Mouse (Mus musculus): ENCODE results near the gene Spata31d1a.
A peak's percentile ranks its signal among the peaks of the same experiment; 100 is the strongest.
"Not testable (repeated sequence)": the region's sequence is repeated elsewhere in the genome, so short reads cannot be mapped to it uniquely, and the experiment has no call there.

Gene Spata31d1a

DNA sequence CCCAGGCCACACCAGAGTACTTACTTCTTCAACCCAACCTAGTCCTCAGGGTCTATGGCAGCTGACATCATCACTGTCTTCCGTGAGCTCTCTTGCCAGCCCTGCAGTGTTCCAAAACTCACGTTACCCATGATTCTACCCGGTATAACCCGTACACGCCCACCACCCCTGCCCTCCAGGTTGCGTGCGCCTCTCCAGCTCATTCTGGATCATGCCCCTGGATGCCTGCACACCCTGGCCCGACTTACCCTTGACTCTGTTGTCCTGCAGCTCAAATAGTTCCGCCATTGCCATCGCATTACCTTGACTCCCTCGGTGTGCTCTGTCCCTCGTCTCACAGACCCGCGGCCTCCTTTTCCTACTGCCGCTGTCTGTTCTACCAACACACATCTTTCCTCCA lies at the start of gene Spata31d1a:
TSS of gene Spata31d1a (minus strand) at position 101 of the 400 bp plus-strand sequence.
- DNase-seq = no peak

DNA sequence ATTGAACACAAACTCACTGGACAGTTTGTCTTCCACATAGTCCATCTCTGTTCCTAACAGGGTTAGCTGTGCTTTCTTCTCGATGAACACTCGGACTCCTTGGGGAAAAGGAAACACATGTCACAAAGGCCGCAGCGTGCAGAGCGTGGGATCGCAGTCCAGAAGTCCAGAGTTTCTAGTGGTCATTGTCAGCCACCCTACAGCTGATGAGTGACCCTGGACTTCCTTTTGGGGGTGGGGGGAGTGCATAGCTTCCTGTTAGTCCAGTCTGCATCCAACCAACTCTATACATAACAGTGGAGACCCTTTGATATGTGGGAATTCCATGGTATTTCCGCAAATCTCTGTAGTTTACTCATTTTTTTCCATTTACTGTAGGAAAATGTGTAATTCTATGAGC lies 46.8 kb upstream of the Spata31d1a start:
- no peak for DNase-seq

DNA sequence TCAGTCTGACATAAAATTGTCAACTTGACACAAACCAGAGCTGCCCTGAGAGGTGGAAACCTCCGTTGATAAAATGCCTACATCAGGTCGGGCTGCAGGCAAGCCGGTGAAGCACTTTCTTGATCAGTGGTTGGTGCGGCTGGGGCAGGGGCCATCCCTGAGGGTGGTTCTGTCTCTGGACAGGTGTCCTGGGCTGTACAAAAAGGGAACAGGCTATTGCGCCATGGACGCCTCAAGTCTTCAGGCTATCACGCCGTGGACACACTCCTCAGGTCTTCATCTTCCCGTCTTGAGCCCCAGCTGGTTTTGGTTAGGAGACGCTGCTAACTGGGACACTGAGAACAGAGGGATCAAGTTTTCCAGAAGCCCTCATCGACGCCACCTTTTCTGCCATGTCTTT lies 40.2 kb upstream of the Spata31d1a start:
- DNase-seq = no peak

DNA sequence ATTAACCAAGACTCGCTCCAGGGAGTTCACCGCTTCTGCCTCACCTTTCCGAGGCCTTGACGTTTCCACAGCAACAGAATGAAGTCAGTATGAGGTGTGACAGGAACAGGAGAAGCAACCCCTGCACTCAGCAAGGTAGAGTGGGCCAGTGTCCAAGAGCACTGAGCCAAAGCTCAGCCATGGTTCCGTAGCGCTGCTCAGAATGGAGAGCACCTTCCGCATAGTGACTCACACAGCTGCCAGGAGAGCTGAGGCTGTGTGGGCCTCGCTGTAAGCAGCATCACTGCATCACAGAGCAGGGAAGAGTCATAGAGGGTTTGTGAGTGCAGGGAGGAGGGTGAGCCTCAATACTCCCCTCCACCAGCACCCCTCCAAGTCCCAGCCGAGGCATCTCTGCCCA lies 36.6 kb upstream of the Spata31d1a start, which contains the start of gene 1700014D04Rik:
TSS of gene 1700014D04Rik (minus strand) at position 42 of the 400 bp plus-strand sequence.
- no peak for DNase-seq

DNA sequence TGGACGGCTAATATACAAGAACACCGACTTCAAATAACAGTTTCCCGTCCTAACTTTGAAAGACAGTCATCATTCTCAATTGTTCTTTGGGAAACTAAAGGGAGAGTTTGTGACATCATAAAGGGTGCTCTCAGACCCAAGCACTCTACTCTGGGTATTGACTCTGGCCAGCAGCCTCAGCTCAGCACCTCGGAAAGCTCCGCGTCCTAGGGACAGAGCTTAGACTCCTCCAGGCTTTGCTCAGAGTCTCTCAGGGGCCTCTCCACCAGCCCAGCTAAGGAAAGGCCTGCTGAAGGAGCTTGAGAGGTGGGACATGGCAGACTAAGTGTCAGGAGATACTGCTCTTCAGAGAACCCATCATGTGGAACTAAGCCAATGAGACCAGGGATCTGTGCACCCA lies 36.0 kb upstream of the Spata31d1a start:
- no peak for DNase-seq

DNA sequence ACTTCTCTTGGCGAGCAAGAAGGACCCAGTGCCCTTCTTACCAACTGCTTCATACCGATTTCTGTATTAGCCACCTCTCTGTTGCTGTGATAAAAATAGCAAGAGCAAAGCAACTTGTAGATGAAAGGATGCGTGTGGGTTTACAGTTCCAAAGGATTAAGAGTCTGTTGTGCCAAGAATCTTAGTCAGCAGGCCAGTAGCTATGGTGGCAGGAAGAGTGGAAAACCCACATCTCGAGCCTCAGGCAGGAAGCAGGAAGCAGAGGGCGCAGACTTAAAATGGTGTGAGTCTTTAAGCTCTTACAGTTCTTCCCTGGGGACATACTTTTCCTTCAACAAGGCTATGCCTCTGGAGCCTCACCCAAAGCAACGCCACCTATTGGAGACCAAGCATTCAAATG lies 35.3 kb upstream of the Spata31d1a start:
- DNase-seq = no peak

DNA sequence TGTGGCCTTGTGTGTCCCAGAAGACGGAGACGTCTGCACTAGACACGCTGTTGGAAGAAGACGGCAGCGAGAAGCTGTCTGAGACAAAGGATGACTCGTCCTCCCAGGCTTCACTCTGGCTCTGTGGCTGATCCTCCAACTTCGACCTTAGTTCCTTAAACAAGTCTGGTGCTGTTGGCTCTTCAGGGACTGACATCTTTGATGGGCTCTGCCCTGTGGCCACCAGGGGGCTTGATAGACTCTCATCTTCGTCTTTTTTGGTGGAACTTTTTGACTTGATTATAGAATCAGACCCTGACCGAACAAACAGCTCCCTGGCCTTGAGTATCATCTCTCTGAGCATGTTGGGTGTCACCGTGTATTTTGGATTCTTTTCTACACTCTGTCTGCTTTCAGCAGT lies 31.6 kb upstream of the Spata31d1a start:
- peak; percentile 55 for DNase-seq

DNA sequence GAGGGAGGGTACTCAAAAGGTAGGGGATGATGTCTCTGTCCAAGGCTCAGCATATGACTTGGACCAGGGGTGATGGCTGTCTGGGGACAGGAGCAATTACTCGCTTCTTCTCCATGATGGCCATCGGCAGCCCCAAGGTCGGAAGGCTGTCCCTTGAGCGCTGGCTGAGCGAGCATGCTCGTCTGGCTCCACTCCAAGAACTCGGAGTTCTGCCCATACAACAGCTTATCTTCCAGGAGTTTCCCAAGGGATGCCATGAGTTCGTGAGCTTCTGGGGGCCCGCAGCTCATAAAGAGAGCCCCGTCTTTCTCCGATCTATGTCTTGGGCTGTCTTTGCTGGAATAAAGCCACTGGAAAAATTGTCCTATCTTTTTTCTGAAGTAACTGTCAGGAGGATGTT lies 31.0 kb upstream of the Spata31d1a start:
- DNase-seq = no peak

DNA sequence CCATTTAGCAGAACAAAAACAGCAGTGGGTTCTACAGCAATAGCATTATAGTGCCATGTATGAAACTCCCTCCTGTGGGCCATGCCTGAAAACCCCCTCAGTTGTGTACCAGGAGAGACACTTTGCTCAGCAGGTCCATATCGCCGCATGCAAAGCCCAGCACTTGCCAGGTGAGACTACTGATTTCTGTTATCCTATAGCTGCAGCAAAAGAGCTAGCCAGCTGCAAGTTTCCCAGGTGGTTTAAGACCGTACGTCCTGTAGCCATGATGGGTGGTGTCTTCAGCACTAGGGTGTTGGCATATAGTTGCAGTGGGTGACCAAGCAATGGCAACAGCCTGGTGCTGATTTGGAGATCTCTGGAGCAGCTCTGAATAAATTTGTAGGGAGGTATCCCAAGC lies 29.3 kb upstream of the Spata31d1a start:
- DNase-seq = peak; percentile 77

DNA sequence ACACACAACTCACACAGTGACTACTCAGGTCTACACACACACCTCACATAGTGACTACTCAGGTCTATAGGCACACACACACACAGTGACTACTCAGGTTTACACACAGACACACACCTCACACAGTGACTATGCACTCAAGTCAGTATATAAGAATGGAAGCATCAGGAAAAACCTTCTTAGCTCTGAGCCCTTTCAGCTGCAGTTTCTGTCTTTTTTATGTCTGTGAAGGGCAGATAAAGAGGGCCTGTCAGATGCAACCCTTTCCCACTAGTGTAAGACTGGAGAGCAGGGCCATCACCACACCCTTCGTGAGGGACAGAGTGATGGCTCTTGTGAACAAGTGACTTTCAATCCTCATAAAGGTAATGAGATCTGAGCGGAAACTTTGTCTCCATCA lies 28.3 kb upstream of the Spata31d1a start:
- peak; percentile 82 for DNase-seq

DNA sequence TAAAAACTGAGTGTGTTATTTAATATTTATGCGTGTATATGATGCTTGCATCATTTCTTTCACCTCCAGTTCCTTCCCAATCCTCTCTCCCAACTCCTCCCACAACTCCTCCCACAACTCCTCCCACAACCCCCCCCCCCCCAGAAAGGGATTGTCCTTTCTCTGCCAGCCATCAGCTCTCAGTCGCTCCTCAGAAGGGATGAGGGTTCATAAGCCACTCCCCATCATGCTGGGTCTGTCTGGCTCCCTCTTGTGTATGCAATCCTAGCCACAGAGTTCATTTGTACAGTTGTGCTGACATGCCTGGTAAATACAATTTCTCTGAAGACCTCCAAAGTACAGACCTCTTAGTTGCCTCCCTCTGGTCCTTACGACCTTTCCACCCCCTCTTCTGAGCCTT lies 25.1 kb upstream of the Spata31d1a start:
- DNase-seq = peak; percentile 79

DNA sequence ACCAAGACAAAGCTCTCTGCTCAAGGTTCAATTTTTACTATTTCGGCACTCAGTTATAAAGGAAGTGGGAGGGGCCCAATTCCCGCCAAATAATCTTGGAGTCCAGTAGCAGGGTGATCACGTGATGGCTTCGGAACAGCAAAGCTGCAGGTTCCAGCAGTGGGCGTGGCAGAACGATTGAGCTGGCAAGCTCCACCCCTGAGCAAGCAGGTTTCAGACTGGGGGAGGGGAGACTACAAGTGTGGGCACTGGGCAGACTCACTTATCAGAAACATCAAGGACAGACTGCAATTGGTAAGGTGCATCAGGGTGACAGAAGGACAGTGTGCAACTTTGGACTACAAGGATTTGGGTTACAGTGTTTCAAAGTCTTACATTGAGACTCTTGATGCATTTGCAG lies 24.2 kb upstream of the Spata31d1a start:
- DNase-seq = peak; percentile 68

DNA sequence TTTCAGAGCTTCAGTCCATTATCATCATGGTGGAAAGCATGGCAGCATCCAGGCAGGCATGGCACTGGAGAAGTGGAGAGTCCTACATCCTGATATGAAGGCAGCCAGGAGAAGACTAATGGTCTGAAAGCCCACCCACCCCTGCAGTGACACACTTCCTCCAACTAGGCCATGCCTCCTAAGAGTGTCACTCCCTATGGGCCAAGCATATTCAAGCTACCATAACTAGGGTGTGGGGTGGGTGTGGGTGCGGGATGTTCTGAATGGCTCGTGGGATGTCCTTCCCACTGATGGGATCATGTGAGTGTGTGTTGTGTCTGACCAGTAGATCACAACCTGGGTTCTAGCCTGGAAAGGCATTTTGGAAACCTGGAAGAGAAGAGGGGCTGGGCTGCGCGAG lies 23.8 kb upstream of the Spata31d1a start:
- no peak for DNase-seq

DNA sequence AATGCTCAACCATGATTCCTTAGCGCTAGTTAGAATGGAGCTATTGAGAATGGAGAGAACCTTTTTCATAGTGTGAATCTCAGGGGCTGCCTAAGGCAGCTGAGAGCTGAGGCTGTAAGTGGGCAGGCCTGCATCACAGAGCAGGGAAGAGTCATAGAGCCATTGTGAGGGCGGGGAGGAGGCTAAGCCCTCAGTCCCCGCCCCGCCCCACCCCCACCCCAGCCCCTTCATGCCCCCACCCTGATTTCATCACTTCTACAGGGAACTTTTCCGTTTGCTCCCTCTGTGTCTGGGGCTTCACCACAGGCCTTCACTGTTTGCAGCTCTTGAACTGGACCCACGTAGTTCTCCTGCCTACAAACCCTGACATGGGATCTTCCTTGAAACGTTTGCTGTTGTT lies 21.5 kb upstream of the Spata31d1a start, which contains the start of gene Spata31d1d:
TSS of gene Spata31d1d (minus strand) at position 101 of the 400 bp plus-strand sequence.
- DNase-seq = peak; percentile 40

DNA sequence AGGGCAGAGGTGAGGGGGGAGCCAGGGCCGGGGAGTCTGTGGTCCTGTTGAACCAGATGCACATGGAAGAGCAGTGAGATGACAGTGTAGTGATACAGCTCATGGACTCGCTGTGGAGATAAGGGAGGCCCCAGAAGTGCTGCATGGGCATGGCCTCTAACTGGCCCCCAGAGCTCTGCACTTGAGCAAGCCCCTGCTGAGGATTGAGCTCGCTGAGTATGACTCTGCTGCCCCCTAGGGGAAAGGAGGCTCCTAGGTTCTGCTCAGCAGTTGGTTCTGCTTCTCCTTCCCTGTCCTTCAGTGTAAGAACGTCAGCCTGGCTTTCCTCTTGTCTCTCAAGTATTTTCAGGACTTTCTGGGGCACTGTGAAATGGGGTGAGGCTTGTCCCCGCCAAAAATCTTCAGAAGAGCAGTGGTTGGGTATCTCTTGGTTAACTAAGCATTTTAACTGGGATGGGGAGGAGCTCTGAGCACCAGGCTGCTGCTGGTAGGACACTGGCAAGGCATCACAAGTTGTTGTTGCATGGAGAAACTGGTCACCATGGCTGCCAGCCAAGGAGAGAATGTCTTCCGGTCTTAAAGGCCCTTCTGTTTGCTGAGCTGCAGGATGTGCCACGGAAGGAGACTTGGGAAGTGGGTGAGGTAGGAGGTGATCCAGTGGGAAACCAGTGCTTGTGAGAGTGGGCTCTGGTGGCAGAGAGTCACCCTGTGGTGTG lies 18.4 kb upstream of the Spata31d1a start:
- DNase-seq = peak; percentile 87

DNA sequence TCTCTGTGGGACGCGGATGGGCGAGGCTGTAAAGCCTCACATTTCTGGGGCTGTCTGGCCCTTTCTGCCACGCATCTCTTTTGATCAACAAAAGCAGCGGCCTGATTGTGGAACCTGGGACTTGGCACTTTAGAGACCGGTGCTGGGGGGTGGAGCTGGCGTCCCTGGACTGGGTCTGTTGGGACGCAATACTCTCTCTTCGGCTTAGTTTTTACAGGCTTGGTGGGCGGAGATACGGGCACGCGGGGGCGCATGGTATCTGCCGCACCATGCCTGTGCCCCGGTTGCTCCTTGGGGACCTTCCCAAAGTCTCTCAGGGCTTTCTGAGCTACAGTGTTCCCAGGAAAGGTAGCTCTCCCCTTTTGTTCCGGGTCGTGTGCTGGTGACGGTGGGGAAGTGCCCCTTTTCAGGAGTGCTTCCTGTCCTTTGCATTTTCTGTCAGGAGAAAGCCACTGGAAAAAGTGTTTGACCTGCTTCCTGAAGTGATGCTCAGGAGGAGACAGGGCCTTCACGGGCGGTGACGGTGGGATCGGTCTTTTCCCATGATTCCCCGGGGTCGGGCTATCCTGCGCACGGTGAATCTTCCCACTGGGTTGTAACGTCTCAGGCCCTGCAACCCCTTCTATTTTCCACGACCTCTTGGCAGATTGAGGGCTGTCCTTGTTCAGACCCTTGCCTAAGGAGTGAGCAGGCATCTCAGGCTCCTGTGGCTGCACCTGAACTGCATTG lies 16.2 kb upstream of the Spata31d1a start:
- no peak for DNase-seq

DNA sequence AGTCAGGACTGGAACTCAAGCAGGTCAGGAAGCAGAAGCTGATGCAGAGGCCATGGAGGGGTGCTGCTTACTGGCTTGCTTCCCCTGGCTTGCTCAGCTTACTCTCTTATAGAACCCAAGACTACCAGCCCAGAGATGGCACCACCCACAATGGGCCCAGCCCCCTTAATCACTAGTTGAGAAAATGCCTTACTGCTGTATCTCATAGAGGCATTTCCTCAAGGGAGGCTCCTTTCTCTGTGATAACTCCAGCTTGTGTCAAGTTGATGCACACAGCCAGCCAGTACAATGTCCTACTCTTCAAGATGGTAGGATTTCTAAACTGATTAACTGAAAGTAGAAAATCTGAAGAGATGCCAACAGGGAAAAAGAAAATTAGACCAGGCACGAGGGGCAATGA lies 12.0 kb upstream of the Spata31d1a start:
- peak; percentile 42 for DNase-seq

DNA sequence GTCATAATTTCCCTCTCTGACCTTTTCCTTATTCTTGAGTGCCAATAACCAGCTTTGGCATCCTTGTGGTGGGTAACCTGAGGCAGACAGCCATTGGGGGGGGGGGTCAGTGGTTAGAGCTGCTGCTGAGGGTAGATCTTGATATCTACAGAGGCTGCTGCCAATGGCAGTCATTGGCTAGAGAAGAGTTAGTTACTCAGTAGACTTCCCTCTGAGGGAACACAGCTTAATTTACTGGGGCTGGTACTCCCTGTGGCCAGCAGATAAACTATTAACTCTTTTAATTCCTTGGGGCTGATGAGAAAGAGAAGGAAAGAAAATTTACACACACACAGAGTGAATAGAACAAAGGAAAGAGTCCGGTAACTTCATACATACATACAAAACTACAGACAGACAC lies 9.3 kb upstream of the Spata31d1a start:
- peak; percentile 25 for DNase-seq

DNA sequence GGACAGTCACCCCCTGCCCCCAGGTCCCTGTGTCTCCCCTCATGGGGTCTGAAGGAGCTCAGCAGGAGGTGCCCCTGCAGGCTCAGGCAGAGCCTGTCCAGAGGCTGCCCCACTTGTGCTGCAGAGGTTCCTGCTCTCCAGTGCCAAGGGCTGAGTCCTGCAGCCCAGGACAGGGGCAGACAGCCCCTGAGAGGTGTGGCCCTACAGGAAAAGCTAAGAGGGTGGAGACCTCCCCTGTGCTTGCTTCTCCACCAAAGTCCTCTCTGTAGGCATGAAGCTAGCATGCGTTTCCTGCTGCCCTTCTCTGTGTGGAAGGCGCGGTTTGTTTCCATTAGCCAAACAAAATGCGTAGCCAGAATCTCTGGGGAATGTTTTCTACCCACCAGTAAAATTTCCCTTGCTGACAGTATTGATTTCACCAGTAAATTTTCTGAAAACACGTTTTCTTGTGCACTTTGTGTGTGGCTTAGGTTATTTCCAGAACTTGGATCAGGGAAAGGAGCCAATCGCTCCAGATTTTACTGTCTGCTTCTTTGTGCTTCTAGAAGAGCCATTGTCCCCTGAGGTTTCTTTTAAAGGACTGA lies 8.8 kb upstream of the Spata31d1a start:
- peak; percentile 23 for DNase-seq

DNA sequence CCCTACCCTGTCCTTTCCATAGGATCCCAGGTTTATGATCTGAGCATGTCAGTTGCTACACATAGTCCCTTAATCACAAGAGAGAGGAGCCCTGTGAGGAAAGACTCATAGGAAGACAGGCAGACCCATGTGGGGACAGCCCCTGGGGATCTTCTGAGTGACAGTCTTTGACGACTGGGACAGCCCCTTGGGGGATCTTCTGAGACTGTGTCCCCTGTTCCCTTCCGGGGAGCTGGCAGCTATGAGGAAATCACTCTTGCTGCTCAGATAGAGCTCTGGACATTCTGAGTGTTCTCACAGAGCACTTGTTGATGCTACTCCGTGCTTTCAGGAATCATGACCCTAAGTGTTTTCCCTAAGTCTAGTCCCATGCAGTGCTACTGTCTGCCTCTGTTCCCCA lies 3.6 kb upstream of the Spata31d1a start:
- DNase-seq = no peak

DNA sequence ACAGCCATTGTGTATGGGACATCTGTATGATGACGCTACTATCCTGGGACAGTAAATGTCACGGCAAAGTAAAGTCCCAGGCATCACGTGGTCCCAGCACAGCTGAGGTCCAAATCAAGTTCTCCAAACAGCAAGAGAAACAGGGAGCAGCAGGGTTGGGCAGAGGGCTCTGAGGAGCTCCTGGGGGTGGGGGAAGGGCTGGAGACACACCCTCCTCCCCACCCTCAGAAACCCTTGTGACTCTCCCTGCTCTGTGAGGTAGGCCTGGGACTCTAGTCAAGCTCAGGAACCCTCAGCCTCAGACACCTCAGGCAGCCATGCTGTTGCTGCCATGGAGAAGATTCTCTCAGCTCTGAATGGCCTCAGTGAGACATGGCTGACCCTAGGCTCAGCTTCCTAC lies 1.9 kb upstream of the Spata31d1a start, which contains the start of gene Spata31d1b:
TSS of gene Spata31d1b (plus strand) at position 301 of the 400 bp plus-strand sequence.
- DNase-seq = not testable (repeated sequence)

DNA sequence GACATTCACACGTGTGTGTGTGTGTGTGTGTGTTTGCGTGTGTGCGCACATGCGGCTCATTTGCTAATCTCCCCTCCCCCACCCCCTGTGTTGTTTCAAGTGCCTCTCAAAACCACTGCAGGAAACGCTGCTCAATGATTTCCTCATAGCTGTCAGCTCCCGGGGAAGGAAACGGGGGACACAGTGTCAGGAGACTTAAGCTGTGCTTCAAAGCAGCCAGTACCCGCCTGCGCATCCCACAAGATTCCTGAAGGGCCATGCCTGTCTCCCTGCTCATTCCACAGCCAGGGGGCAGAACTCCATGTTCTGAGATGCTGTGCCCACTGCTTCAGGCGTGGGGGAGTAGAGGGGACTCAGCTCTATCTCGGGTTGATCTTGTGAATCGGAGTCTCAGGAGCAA lies 5.6 kb downstream of the Spata31d1a start:
- DNase-seq = no peak

DNA sequence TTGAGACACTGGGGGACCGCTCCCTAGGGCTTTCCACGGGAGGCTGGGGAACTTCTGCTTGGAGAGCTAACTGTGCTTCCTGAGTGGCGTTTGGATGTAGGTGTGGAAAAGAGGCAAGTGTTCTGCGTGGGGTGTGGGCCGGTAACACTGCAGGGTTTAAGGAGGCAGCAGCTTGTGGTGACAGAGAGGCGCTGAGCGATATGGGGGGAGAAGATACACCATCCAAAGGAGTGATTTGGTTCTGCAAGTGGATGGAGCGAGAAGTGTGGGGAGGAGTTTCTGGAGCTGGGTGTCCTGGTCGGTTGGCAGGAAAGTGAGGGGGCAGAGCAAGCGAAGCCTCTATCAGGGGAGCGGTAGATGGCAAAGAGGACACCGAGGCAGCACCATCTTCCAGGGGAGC lies 6.6 kb downstream of the Spata31d1a start:
- no peak for DNase-seq

DNA sequence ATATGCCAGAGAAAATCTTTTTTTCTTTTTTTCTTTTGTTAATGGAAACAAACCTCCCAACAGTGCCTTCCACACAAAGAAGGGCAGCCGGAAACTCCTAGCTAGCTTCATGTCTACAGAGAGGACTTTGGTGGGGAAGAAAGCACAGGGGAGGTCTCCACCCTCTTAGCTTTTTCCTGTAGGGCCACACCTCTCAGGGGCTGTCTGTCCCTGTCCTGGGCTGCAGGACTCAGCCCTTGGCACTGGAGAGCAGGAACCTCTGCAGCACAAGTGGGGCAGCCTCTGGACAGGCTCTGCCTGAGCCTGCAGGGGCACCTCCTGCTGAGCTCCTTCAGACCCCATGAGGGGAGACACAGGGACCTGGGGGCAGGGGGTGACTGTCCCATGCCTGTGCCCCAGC lies 10.0 kb downstream of the Spata31d1a start:
- DNase-seq = not testable (repeated sequence)
